Mouse (Mus musculus) forebrain, embryonic 13.5 days (tissue): ENCODE measurements at regions not wholly inside any gene's neighbourhood (a gene's known extent, or its start where the extent isn't known, plus 50 kb on each side); places are given as distances from the start of the nearest gene placed in this dataset.
"Not testable (repeated sequence)": the region's sequence is repeated elsewhere in the genome, so short reads cannot be mapped to it uniquely, and the experiment has no call there.

Source experiments
- ATAC-seq: fragments of 200-750 bp; cut with Nextera tagmentation; 2 replicates; pipeline ENCODE4 v1.8.0; 2017
- H3K27ac ChIP-seq: fragments of 300-500 bp; sonication (generic); 2 replicates; pipeline ENCODE4 v1.5.1; 2015; ENCODE audit warnings: inconsistent platforms, mild to moderate bottlenecking, moderate library complexity
- H3K27me3 ChIP-seq: fragments of 300-500 bp; sonication (generic); 2 replicates; pipeline ENCODE4 v1.6.1; 2015; ENCODE audit warnings: mild to moderate bottlenecking, inconsistent platforms
- H3K36me3 ChIP-seq: fragments of 300-500 bp; sonication (generic); 2 replicates; pipeline ENCODE4 v1.6.1; 2015; ENCODE audit warnings: mild to moderate bottlenecking, inconsistent platforms; ENCODE audit not compliant: poor library complexity, severe bottlenecking
- H3K4me1 ChIP-seq: fragments of 300-500 bp; sonication (generic); 2 replicates; pipeline ENCODE4 v1.6.1; 2015; ENCODE audit warnings: inconsistent platforms
- H3K4me2 ChIP-seq: fragments of 300-500 bp; sonication (generic); 2 replicates; pipeline ENCODE4 v1.6.1; 2015; ENCODE audit warnings: inconsistent platforms, mild to moderate bottlenecking, moderate library complexity
- H3K4me3 ChIP-seq: fragments of 300-500 bp; sonication (generic); 2 replicates; pipeline ENCODE4 v1.5.1; 2015; ENCODE audit warnings: mild to moderate bottlenecking, inconsistent platforms
- H3K9ac ChIP-seq: fragments of 300-500 bp; sonication (generic); 2 replicates; pipeline ENCODE4 v1.6.1; 2015; ENCODE audit warnings: mild to moderate bottlenecking, inconsistent platforms
- H3K9me3 ChIP-seq: fragments of 300-500 bp; sonication (generic); replicated peaks from 2 replicates; pipeline ENCODE4 v1.6.1; 2016; ENCODE audit warnings: inconsistent platforms
- WGBS: fragments of 180-500 bp; shearing (Covaris S2); methylation state at CpG from one replicate; pipeline ENCODE4 v1.1.7; 2015; 5-methylcytosine and 5-hydroxymethylcytosine counted together

DNA sequence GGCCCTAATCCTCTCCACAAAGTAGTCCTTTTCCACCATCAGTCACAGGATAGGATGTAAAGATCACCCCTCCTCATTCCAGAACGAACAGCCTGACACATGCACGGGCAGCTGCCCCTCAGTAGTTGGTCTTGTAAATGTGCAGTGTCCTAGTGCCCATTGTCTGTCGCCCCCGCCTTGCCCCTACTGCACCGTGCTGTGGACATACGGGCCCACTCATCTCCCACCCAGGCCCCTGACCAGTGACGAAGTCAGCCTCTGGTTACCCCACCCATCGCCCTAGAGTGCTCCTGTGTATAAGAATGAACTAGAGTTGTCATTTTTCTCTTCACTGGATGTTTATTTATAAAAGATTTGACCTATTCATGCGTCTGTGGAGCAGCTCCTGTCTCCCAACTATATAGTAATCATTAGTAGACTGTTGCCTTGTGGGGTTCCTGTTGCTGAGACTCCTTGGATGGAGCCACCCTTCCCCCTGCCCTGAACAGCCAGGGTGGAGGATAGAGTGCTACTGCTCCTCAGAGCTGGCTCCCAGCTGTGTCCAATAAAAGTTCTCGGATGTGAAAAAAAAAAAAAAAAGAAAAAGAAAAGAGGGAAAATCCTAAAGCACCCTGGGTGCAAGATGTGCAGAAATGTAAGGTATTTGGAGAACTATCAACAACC lies 64.0 kb upstream of the Trim24 start:
- H3K27me3 ChIP-seq, H3K9ac ChIP-seq, H3K4me1 ChIP-seq, H3K4me3 ChIP-seq, H3K9me3 ChIP-seq, H3K36me3 ChIP-seq, H3K27ac ChIP-seq, H3K4me2 ChIP-seq: not testable (repeated sequence)
- WGBS = 89% methylated on average over 1 of the region's 10 CpGs
- peak; percentile 71; the same call in 1 of the 2 replicates for ATAC-seq

DNA sequence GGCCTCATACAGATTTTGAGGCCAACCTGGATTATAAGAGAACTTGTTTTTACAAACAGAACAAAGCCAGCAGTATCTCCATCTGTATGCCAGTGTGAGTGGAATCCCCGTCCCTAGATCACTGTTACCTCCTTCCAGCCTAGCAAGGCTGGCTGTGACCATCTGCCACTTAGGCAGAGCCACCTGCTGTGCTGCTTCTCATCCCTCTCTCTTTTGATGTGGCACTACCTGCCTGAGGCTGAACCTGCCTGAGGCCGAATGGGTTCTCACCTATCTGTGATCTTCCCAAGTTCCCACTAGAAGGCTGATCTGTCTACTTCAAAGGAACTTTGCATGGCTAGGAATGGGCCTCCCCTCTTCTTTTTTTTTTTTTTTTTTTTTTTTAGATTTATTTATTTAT lies 55.4 kb upstream of the Trim24 start:
- not testable (repeated sequence) for H3K27ac ChIP-seq, H3K4me1 ChIP-seq, H3K4me2 ChIP-seq, H3K9ac ChIP-seq, H3K9me3 ChIP-seq, H3K4me3 ChIP-seq, H3K27me3 ChIP-seq, H3K36me3 ChIP-seq, ATAC-seq
- 60% methylated on average over 2 of the region's 2 CpGs for WGBS
